Mouse (Mus musculus) heart, adult 2 months (tissue): ENCODE measurements around the gene Nlrp14. TPM values are rescaled to one million over a fixed set of nuclear protein-coding genes. Genes with fewer than 3 reads are reported as not detected.
"Not testable (repeated sequence)": the region's sequence is repeated elsewhere in the genome, so short reads cannot be mapped to it uniquely, and the experiment has no call there.

Experiments used
- DNase-seq, 2 experiments: peaks; one replicate each; pipeline ENCODE4 v3.0.0; 2021
- H3K27ac ChIP-seq: fragments of 200-600 bp; 2 replicates; pipeline ENCODE4 v1.8.1; 2022
- H3K27me3 ChIP-seq: fragments of 200-500 bp; 2 replicates; pipeline ENCODE4 v1.6.1; 2012; ENCODE audit warnings: mild to moderate bottlenecking, low read length, inconsistent platforms, mixed read lengths; ENCODE audit not compliant: control insufficient read depth, insufficient read depth
- H3K36me3 ChIP-seq: fragments of 200-500 bp; 2 replicates; pipeline ENCODE4 v1.6.1; 2012; ENCODE audit warnings: low read length, inconsistent platforms; ENCODE audit not compliant: control insufficient read depth, insufficient read depth
- H3K4me1 ChIP-seq: fragments of 200-500 bp; 2 replicates; pipeline ENCODE4 v1.6.1; 2011; ENCODE audit warnings: low read length; ENCODE audit not compliant: control insufficient read depth, insufficient read depth
- H3K4me3 ChIP-seq: fragments of 200-600 bp; 2 replicates; pipeline ENCODE4 v1.8.1; 2022
- H3K79me2 ChIP-seq: fragments of 200-500 bp; replicated peaks from 2 replicates; pipeline ENCODE4 v1.6.1; 2012; ENCODE audit warnings: mild to moderate bottlenecking, inconsistent platforms, low read length, moderate library complexity, mixed read lengths; ENCODE audit not compliant: control insufficient read depth, insufficient read depth
- H3K9ac ChIP-seq: fragments of 200-500 bp; 2 replicates; pipeline ENCODE4 v1.6.1; 2012; ENCODE audit warnings: low read depth, mild to moderate bottlenecking, control low read depth, inconsistent platforms, low read length, mixed read lengths
- CTCF ChIP-seq: fragments of 200-600 bp; IDR thresholded peaks from 2 replicates; pipeline ENCODE4 v1.8.1; 2022; ENCODE audit warnings: antibody characterized with exemption, mild to moderate bottlenecking, moderate library complexity
- EP300 ChIP-seq: fragments of 200-500 bp; IDR thresholded peaks from 2 replicates; pipeline ENCODE4 v1.6.1; 2011; ENCODE audit warnings: low read depth, low read length, control low read depth; ENCODE audit not compliant: insufficient read depth
- POLR2A ChIP-seq: fragments of 200-500 bp; IDR thresholded peaks from 2 replicates; pipeline ENCODE4 v1.6.1; 2011; ENCODE audit warnings: mild to moderate bottlenecking, low read depth, low read length, control low read depth; ENCODE audit not compliant: insufficient read depth
- WGBS: fragments of 180-500 bp; shearing (Covaris S2); methylation state at CpG from one replicate; pipeline ENCODE4 v1.1.7; 2018; 5-methylcytosine and 5-hydroxymethylcytosine counted together
- intact Hi-C: fragments of 180-260 bp; cut with DNase I; formaldehyde crosslinking; loops from one replicate; pipeline ENCODE4 v1.15.1; 2025
- long read RNA-seq: library from polyadenylated mRNA; stranded (forward); transcript quantifications from one replicate; pipeline ENCODE4 v2.0.0, GENCODE M21; 2021
- polyA plus RNA-seq: library from polyadenylated mRNA; depleted of rRNA; stranded (reverse); fragments of >200 nt; gene quantifications from 2 replicates; pipeline ENCODE4 v1.2.3, GENCODE M21; 2012; rRNA removed
- total RNA-seq, 2 experiments: library from RNA; stranded (reverse); gene quantifications; 2 replicates each; pipeline ENCODE4 v1.2.3; 2021

The Nlrp14 gene
- total RNA-seq, result not detected
- not detected in 2 replicates for polyA plus RNA-seq
- long read RNA-seq, result 0 reads

- no peak within 1 kb of the TSS for H3K4me3 ChIP-seq
- TF ChIP-seq POLR2A (no peak), CTCF (no peak), EP300 (no peak)
- DNase-seq, result no peak
- no peaks in the 10 kb centered on the region for H3K36me3 ChIP-seq
- H3K9ac ChIP-seq, result no peak within 1 kb of the TSS
- H3K79me2 ChIP-seq, result no peaks in the 10 kb centered on the region
- no peaks in the 10 kb centered on the region for H3K4me1 ChIP-seq
- WGBS, result 75% methylated on average over 10 of the region's 10 CpGs
- H3K27ac ChIP-seq, result no peak within 1 kb of the TSS
- intact Hi-C loops, result no loop called here
- H3K27me3 ChIP-seq, result no peaks in the 10 kb centered on the region
Observed at GRCm38 (mm10) chr7:107166690-107167089, at the start of gene Nlrp14. Nlrp14 (plus strand) TSS chr7:107166990.

DNA sequence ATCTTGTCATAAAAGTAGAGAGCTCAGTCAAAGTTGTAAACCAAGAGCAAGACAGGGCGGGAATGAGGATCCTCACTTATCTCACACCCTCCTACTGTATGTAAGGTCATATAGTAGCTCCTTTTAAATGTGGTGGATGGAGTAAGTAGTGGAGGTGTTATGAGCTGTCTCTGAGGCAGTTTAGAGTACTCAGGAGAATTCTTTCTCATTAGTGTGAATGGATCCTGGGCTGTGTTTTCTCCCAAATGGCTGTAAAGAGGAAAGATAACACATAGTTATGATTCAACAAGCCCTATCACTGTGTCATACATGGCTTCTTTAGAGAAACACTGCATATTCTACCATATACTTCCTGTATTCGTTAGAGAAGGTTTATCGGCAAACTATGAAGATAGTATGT is 35.8 kb upstream of the Nlrp14 start, which contains the start of gene Olfr715:
TSS of gene Olfr715 (minus strand) at position 101 of the 400 bp plus-strand sequence.
- H3K27me3 ChIP-seq, H3K9ac ChIP-seq, intact Hi-C loops, DNase-seq, H3K79me2 ChIP-seq, H3K4me3 ChIP-seq, H3K4me1 ChIP-seq, H3K27ac ChIP-seq, H3K36me3 ChIP-seq: not testable (repeated sequence)
- WGBS, result 73% methylated on average over 3 of the region's 3 CpGs

DNA sequence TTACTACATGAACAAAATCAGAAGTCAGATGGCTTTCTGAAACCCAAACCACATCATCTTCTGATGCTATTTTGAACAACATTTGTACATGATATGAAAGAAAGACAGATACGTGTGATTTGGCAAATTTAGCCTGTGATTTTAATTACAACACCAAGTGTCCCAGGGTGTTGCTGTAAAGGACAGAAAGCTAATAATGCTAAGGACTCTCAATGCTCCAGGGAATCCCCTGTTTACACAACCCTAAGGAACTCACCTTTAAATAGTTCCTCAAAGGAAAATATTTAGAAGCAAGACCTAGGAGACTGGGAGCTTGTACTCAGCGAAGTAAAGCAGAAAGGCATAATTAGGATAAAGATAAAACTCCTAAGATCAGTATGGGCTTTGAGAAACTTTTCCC is 28.8 kb upstream of the Nlrp14 start, which contains the start of gene Olfr716:
TSS of gene Olfr716 (plus strand) at position 301 of the 400 bp plus-strand sequence.
- H3K9ac ChIP-seq, H3K27ac ChIP-seq, H3K79me2 ChIP-seq, H3K4me1 ChIP-seq, H3K4me3 ChIP-seq, DNase-seq, H3K27me3 ChIP-seq, H3K36me3 ChIP-seq, intact Hi-C loops: not testable (repeated sequence)
- WGBS, result 46% methylated on average over 2 of the region's 2 CpGs

- Histone ChIP-seq H3K27me3 (no peaks in the 10 kb centered on the region), H3K9ac (no peak overlapping the region), H3K27ac (no peak overlapping the region), H3K36me3 (no peaks in the 10 kb centered on the region), H3K4me3 (no peak overlapping the region), H3K4me1 (no peaks in the 10 kb centered on the region), H3K79me2 (no peaks in the 10 kb centered on the region)
- TF ChIP-seq POLR2A (no peak), CTCF (no peak), EP300 (no peak)
- WGBS, result 34% methylated on average over 2 of the region's 2 CpGs
- DNase-seq, result no peak
- intact Hi-C loops, result no loop called here
Observed at GRCm38 (mm10) chr7:107180406-107180805, 13.6 kb downstream of the Nlrp14 start.

- H3K27ac ChIP-seq, result no peak overlapping the region
- H3K27me3 ChIP-seq, result no peaks in the 10 kb centered on the region
- H3K4me1 ChIP-seq, result no peaks in the 10 kb centered on the region
- no peak overlapping the region for H3K4me3 ChIP-seq
- H3K9ac ChIP-seq, result no peak overlapping the region
- no peaks in the 10 kb centered on the region for H3K36me3 ChIP-seq
- WGBS, result 32% methylated on average over 3 of the region's 3 CpGs
- TF ChIP-seq CTCF (no peak), POLR2A (no peak), EP300 (no peak)
- intact Hi-C loops, result no loop called here
- no peak for DNase-seq
- H3K79me2 ChIP-seq, result no peaks in the 10 kb centered on the region
Observed at GRCm38 (mm10) chr7:107201817-107202216, 35.0 kb downstream of the Nlrp14 start.

GRCm38 (mm10) chr7:107207843-107208242 is 41.1 kb downstream of the Nlrp14 start:
- no peaks in the 10 kb centered on the region for H3K79me2 ChIP-seq
- TF ChIP-seq EP300, result no peak
- TF ChIP-seq CTCF, result no peak
- TF ChIP-seq POLR2A, result no peak
- intact Hi-C loops, result no loop called here
- H3K4me1 ChIP-seq, result no peaks in the 10 kb centered on the region
- peaks cover 13% of the 10 kb centered on the region for H3K27me3 ChIP-seq
- H3K9ac ChIP-seq, result no peak overlapping the region
- DNase-seq, result no peak
- no peak overlapping the region for H3K4me3 ChIP-seq
- H3K27ac ChIP-seq, result no peak overlapping the region
- H3K36me3 ChIP-seq, result no peaks in the 10 kb centered on the region
- 87% methylated on average over 3 of the region's 3 CpGs for WGBS
